Mouse (Mus musculus) neural tube, embryonic 14.5 days (tissue): ENCODE data around the gene Tsc2. TPM values are rescaled to one million over a fixed set of nuclear protein-coding genes. Genes with fewer than 3 reads are reported as not detected.

ENCODE experiments used
- ATAC-seq: fragments of 200-750 bp; cut with Nextera tagmentation; 2 replicates; pipeline ENCODE4 v1.8.0; 2017; ENCODE audit warnings: low read depth, mild to moderate bottlenecking, moderate TSS enrichment, moderate library complexity
- H3K27ac ChIP-seq: fragments of 300-500 bp; sonication (generic); 2 replicates; pipeline ENCODE4 v1.5.1; 2014; ENCODE audit warnings: low read depth, mild to moderate bottlenecking, control low read depth, low read length, moderate library complexity, mixed read lengths
- H3K27me3 ChIP-seq: fragments of 300-500 bp; sonication (generic); 2 replicates; pipeline ENCODE4 v1.6.1; 2014; ENCODE audit warnings: low read length; ENCODE audit not compliant: control insufficient read depth, insufficient read depth
- H3K36me3 ChIP-seq: fragments of 300-500 bp; sonication (generic); 2 replicates; pipeline ENCODE4 v1.6.1; 2014; ENCODE audit warnings: low read length, mixed read lengths; ENCODE audit not compliant: control insufficient read depth, insufficient read depth
- H3K4me1 ChIP-seq: fragments of 300-500 bp; sonication (generic); 2 replicates; pipeline ENCODE4 v1.6.1; 2014; ENCODE audit warnings: low read length; ENCODE audit not compliant: control insufficient read depth, insufficient read depth
- H3K4me2 ChIP-seq: fragments of 300-500 bp; sonication (generic); 2 replicates; pipeline ENCODE4 v1.6.1; 2014; ENCODE audit warnings: mild to moderate bottlenecking, low read depth, low read length, control low read depth
- H3K4me3 ChIP-seq: fragments of 300-500 bp; sonication (generic); 2 replicates; pipeline ENCODE4 v1.5.1; 2014; ENCODE audit warnings: low read depth, low read length, control low read depth, mixed read lengths
- H3K9ac ChIP-seq: fragments of 300-500 bp; sonication (generic); replicated peaks from 2 replicates; pipeline ENCODE4 v1.6.1; 2014; ENCODE audit warnings: low read depth, mild to moderate bottlenecking, control low read depth, low read length, mixed read lengths
- H3K9me3 ChIP-seq: fragments of 300-500 bp; sonication (generic); 2 replicates; pipeline ENCODE4 v1.6.1; 2016; ENCODE audit warnings: low read length; ENCODE audit not compliant: control insufficient read depth
- WGBS: fragments of 180-500 bp; shearing (Covaris S2); extraction: QIAGEN DNeasy Blood & Tissue Kit; methylation state at CpG from one replicate; pipeline ENCODE4 v1.1.7; 2014; 5-methylcytosine and 5-hydroxymethylcytosine counted together
- polyA plus RNA-seq: library from polyadenylated mRNA; unstranded; fragments of >200 nt; fragmentation: Nextera tagmentation; extraction: Ambion mirVana; gene quantifications from 2 replicates; pipeline ENCODE4 v1.2.1, GENCODE M21; 2014

Tsc2 gene
- polyA plus RNA-seq, 1 experiment from 2014 or later: 74.7 TPM

GRCm38 (mm10) chr17:24650766-24651165, 18.3 kb upstream of the Tsc2 start:
- no peak for ATAC-seq
- Histone ChIP-seq H3K4me3 (peak overlapping the region; percentile 70; the same call in 1 of the 2 replicates), H3K27ac (no peak overlapping the region), H3K4me1 (no peaks in the 10 kb centered on the region), H3K4me2 (peak overlapping the region; percentile 96), H3K27me3 (no peaks in the 10 kb centered on the region; the same call in 1 of the 2 replicates), H3K9me3 (no peaks in the 10 kb centered on the region), H3K9ac (no peak overlapping the region), H3K36me3 (no peaks in the 10 kb centered on the region)
- 74% methylated on average over 4 of the region's 4 CpGs for WGBS

GRCm38 (mm10) chr17:24650070-24650616, 17.7 kb upstream of the Tsc2 start, which contains the start of gene Slc9a3r2:
Gene Slc9a3r2 (minus strand): TSS chr17:24650327.
- no peaks in the 10 kb centered on the region; the same call in 1 of the 2 replicates for H3K27me3 ChIP-seq
- peak within 1 kb of the TSS; percentile 40 for H3K27ac ChIP-seq
- no peaks in the 10 kb centered on the region for H3K4me1 ChIP-seq
- H3K9me3 ChIP-seq: no peaks in the 10 kb centered on the region
- WGBS: 3% methylated on average over 25 of the region's 41 CpGs
- H3K4me3 ChIP-seq: peak within 1 kb of the TSS; percentile 70
- H3K9ac ChIP-seq: peak within 1 kb of the TSS; percentile 87
- no peaks in the 10 kb centered on the region for H3K36me3 ChIP-seq
- peak; percentile 59 for ATAC-seq
- H3K4me2 ChIP-seq: peak within 1 kb of the TSS; percentile 96

DNA sequence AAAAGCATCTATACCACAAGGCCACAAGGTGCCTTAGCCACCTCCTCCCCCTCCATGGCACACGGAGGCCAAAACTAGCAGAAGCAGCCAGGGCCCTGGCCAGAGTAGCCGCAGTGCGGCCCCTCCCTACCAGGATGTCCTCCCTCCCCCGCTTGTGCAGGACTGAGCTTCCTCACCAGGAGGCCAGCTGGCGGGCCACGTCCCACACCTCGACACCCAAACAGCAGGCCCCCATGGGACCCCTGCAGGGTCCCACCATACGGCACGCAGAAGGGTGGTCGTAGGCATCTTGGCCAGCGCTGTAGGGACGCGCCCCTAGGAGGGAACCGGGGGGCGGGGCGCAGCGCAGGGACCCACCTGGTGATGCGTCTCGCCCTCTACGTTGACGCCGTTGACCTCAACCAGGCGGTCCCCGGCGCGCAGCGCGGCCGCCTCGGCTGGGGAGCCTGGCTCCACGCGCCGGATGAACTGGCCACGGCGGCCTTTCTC, 17.2 kb upstream of the Tsc2 start:
- Histone ChIP-seq H3K9ac (peak overlapping the region; percentile 87), H3K27ac (peak overlapping the region; percentile 40), H3K27me3 (no peaks in the 10 kb centered on the region; the same call in 1 of the 2 replicates)

DNA sequence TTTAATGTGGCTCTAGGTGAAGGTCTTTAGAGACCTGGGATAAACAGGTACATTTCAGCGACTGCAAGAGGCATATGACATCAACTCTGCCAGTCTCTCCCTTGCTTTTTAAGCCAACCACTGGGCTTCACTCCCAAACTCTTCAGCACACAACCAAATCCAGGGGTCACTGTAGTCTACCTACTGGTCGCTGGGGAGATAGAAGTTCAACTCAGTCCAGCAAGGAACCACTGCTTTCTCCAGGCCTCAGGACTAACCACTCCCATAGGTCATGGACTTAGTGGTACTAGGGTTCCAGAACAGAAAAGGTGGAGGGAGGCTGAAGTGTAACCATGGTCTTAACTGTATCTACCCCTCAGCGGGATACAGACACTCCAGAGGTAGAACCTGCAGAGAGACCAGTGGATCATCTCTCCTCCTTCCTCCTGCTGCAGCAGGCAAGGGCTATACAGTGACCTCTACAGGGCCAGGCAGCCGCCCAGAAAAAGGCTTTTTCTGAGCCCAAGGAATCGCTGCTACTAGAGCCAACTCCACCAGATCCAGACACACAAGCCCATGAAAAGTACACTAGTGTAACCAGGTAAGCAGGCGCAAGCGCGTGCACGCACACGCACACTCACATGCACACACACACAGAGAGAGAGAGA, 16.4 kb upstream of the Tsc2 start:
- ATAC-seq: no peak
- H3K27me3 ChIP-seq: no peaks in the 10 kb centered on the region; the same call in 1 of the 2 replicates
- H3K4me2 ChIP-seq: peak overlapping the region; percentile 96
- no peak overlapping the region for H3K27ac ChIP-seq
- no peaks in the 10 kb centered on the region for H3K9me3 ChIP-seq
- no peaks in the 10 kb centered on the region for H3K36me3 ChIP-seq
- H3K4me3 ChIP-seq: peak overlapping the region; percentile 70
- H3K4me1 ChIP-seq: no peaks in the 10 kb centered on the region
- WGBS: 73% methylated on average over 10 of the region's 10 CpGs
- peak overlapping the region; percentile 87; the same call in 1 of the 2 replicates for H3K9ac ChIP-seq

More for the DNA sequence above, 17.2 kb upstream of the Tsc2 start:
- peak overlapping the region; percentile 96 for H3K4me2 ChIP-seq
- peak; percentile 49; the same call in 1 of the 2 replicates for ATAC-seq
- H3K9me3 ChIP-seq: no peaks in the 10 kb centered on the region
- WGBS: 1% methylated on average over 32 of the region's 35 CpGs
- no peaks in the 10 kb centered on the region for H3K36me3 ChIP-seq
- H3K4me1 ChIP-seq: no peaks in the 10 kb centered on the region
- H3K4me3 ChIP-seq: peak overlapping the region; percentile 70

GRCm38 (mm10) chr17:24647493-24647892, 15.1 kb upstream of the Tsc2 start:
- Histone ChIP-seq H3K27me3 (no peaks in the 10 kb centered on the region; the same call in 1 of the 2 replicates), H3K4me1 (no peaks in the 10 kb centered on the region), H3K4me3 (no peak overlapping the region), H3K4me2 (no peak overlapping the region), H3K9me3 (no peaks in the 10 kb centered on the region), H3K9ac (no peak overlapping the region), H3K27ac (no peak overlapping the region), H3K36me3 (no peaks in the 10 kb centered on the region)
- WGBS: 83% methylated on average over 11 of the region's 11 CpGs
- no peak for ATAC-seq

DNA sequence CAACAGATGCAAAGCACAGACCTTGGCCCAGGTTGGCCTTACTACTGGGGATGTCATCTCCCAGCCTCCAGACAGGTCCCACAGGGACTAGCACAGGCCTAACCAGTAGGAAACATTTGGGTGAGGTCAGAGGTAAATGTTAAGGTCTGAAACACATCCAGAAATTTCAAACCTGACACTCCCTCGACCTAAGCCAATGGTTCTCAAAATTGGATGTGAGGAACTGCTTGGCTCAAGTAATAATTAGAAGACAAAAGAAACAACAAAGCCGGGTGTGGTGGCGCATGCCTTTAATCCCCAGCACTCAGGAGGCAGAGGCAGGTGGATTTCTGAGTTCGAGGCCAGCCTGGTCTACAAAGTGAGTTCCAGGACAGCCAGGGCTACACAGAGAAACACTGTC, 14.0 kb upstream of the Tsc2 start:
- no peak overlapping the region for H3K4me3 ChIP-seq
- no peak for ATAC-seq
- no peaks in the 10 kb centered on the region for H3K4me1 ChIP-seq
- no peak overlapping the region for H3K27ac ChIP-seq
- H3K9me3 ChIP-seq: no peaks in the 10 kb centered on the region
- no peaks in the 10 kb centered on the region for H3K27me3 ChIP-seq
- no peak overlapping the region for H3K9ac ChIP-seq
- no peak overlapping the region for H3K4me2 ChIP-seq
- 89% methylated on average over 4 of the region's 4 CpGs for WGBS
- H3K36me3 ChIP-seq: no peaks in the 10 kb centered on the region

DNA sequence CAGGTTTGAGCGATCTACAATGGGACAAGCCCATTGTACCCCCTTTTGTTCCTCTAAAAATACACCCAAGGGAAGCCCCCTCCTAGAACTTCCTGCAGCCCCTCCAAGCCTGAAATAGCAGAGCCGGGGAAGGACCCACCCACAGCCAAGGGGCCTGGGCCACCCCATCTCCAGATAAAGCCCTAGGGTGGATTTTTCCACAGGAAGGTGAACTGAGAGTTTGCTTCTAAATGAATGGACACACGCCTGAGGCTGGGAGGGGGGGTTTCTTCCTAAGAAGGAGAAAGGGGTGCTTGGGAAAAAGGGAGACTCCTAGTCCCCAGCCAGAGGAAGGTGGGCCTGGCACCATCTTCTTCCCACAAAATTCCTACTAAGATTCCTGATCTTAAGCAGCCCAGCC, 13.5 kb upstream of the Tsc2 start:
- ATAC-seq: no peak
- no peaks in the 10 kb centered on the region for H3K4me1 ChIP-seq
- no peak overlapping the region for H3K9ac ChIP-seq
- no peak overlapping the region for H3K4me3 ChIP-seq
- H3K36me3 ChIP-seq: 0 out of 2 replicates have a peak, but pooled peaks cover 1% of the 10 kb centered on the region
- no peak overlapping the region for H3K4me2 ChIP-seq
- 77% methylated on average over 3 of the region's 3 CpGs for WGBS
- H3K27ac ChIP-seq: no peak overlapping the region
- H3K27me3 ChIP-seq: no peaks in the 10 kb centered on the region
- no peaks in the 10 kb centered on the region for H3K9me3 ChIP-seq

GRCm38 (mm10) chr17:24644875-24645721, 12.7 kb upstream of the Tsc2 start:
- no peak overlapping the region for H3K4me3 ChIP-seq
- no peak for ATAC-seq
- WGBS: 83% methylated on average over 9 of the region's 9 CpGs
- no peak overlapping the region for H3K4me2 ChIP-seq
- no peak overlapping the region for H3K9ac ChIP-seq
- no peaks in the 10 kb centered on the region for H3K4me1 ChIP-seq
- H3K27me3 ChIP-seq: no peaks in the 10 kb centered on the region
- H3K36me3 ChIP-seq: 0 out of 2 replicates have a peak, but pooled peaks cover 4% of the 10 kb centered on the region
- H3K9me3 ChIP-seq: no peaks in the 10 kb centered on the region
- 0 out of 2 replicates have a peak overlapping the region, but pooled peaks have one; percentile 44 for H3K27ac ChIP-seq
